Mouse (Mus musculus): Measurements from ENCODE around the gene Runx3.

DNA sequence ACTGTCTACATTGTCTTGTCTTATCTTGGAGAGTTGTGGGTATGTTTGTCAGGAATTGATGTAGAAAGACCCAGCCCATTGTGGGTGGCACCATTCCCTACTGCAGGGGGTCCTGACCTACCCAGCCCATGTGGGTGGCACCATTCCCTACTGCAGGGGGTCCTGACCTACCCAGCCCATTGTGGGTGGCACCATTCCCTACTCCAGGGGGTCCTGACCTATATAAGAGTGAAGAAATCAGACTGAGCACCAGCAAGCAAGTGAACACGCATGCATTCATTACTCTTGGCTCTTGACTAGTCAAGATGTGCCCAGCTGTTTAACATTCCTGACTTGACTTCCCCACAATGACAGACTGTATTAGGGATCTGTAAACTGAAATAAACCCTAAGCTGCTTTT is 69.9 kb downstream of the Runx3 start:
- TF ChIP-seq CTCF (IDR thresholded peaks at IDR 0.05; ENCODE audit: low read depth): no peak
- no peak for TF ChIP-seq EP300 (optimal IDR thresholded peaks at IDR 0.05)

Data from stomach, postnatal 0 days (tissue).